Mouse (Mus musculus) granulocyte monocyte progenitor cell, adult 5-6 weeks (primary cell): ENCODE results near the gene Gm17190. TPM values are rescaled to one million over a fixed set of nuclear protein-coding genes. Genes with fewer than 3 reads are reported as not detected.

Source experiments
- total RNA-seq, 2 experiments: library from RNA; stranded (forward) in 1 of 2; stranded (reverse) in 1 of 2; fragments of 200-712, 200-1000 nt in 1 of 2; fragments of >200 nt in 1 of 2; fragmentation: Nextera tagmentation in 1 of 2; gene quantifications; 2 replicates each; pipeline ENCODE4 v1.2.3; 2014 to 2017

Gene Gm17190
- total RNA-seq, 2 experiments from 2014 or later, result not detected

Other genes with a start within 250 kb of the Gm17190 start
- gene Iqgap2, start 190.1 kb upstream of the Gm17190 start, total RNA-seq (2014; fragmentation: Nextera tagmentation), result 71.4 and 91.9 TPM in 2 replicates
- gene Iqgap2, start 190.1 kb upstream of the Gm17190 start, total RNA-seq (2017), result 143 and 157 TPM in 2 replicates
- gene Gm20075, start 678 bp upstream of the Gm17190 start, total RNA-seq (2014; fragmentation: Nextera tagmentation), result 2.9 and 14.3 TPM in 2 replicates
- gene Gm20075, start 678 bp upstream of the Gm17190 start, total RNA-seq (2017), result 7.7 and 9.4 TPM in 2 replicates
- not detected in 2 replicates for gene Sv2c, start 50.5 kb downstream of the Gm17190 start, total RNA-seq (2014; fragmentation: Nextera tagmentation)
- gene Sv2c, start 50.5 kb downstream of the Gm17190 start, total RNA-seq (2017), result under 0.01 TPM in 1 of 2 replicates, not detected in the other